Mouse (Mus musculus) spleen, adult 2 months (tissue): ENCODE results near the gene Gm17651. TPM values are rescaled to one million over a fixed set of nuclear protein-coding genes. Genes with fewer than 3 reads are reported as not detected.

ENCODE experiments used
- DNase-seq, 2 experiments: peaks; one replicate each; pipeline versions ENCODE4 v3.0.0 to v3.0.0-alpha.2; 2012 to 2021; ENCODE audit warnings: low spot score in 2 of 2, low read depth in 1 of 2
- H3K27ac ChIP-seq: fragments of 200-500 bp; 2 replicates; pipeline ENCODE4 v1.5.1; 2012; ENCODE audit warnings: low read length, inconsistent platforms; ENCODE audit not compliant: insufficient read depth
- H3K27me3 ChIP-seq: fragments of 200-500 bp; 2 replicates; pipeline ENCODE4 v1.6.1; 2012; ENCODE audit warnings: mild to moderate bottlenecking, moderate library complexity, low read length, inconsistent platforms; ENCODE audit not compliant: control insufficient read depth, insufficient read depth
- H3K36me3 ChIP-seq: fragments of 200-500 bp; 2 replicates; pipeline ENCODE4 v1.6.1; 2012; ENCODE audit warnings: mild to moderate bottlenecking, low read length, inconsistent platforms; ENCODE audit not compliant: control insufficient read depth, insufficient read depth
- H3K4me1 ChIP-seq: fragments of 200-500 bp; 2 replicates; pipeline ENCODE4 v1.6.1; 2011; ENCODE audit warnings: inconsistent platforms; ENCODE audit not compliant: control insufficient read depth, insufficient read depth, insufficient read length
- H3K4me3 ChIP-seq: fragments of 200-500 bp; 2 replicates; pipeline ENCODE4 v1.5.1; 2011; ENCODE audit warnings: mild to moderate bottlenecking, inconsistent platforms; ENCODE audit not compliant: insufficient read depth, insufficient read length; ENCODE audit errors: extremely low read depth
- CTCF ChIP-seq: fragments of 200-500 bp; IDR thresholded peaks from 2 replicates; pipeline ENCODE4 v1.5.1; 2011; ENCODE audit warnings: mild to moderate bottlenecking, inconsistent platforms; ENCODE audit not compliant: insufficient read depth, insufficient read length, insufficient replicate concordance; ENCODE audit errors: extremely low read depth
- POLR2A ChIP-seq: fragments of 200-500 bp; IDR thresholded peaks from 2 replicates; pipeline ENCODE4 v1.6.1; 2011; ENCODE audit warnings: low read depth, low read length, inconsistent platforms
- WGBS: fragments of 180-500 bp; shearing (Covaris S2); methylation state at CpG from one replicate; pipeline ENCODE4 v1.1.7; 2018; 5-methylcytosine and 5-hydroxymethylcytosine counted together
- polyA plus RNA-seq: library from polyadenylated mRNA; depleted of rRNA; stranded (reverse); fragments of >200 nt; gene quantifications from 2 replicates; pipeline ENCODE4 v1.2.3, GENCODE M21; 2012; rRNA removed

Gm17651 gene
- not detected in 2 replicates for polyA plus RNA-seq

- Histone ChIP-seq H3K36me3 (peaks cover 10% of the 10 kb centered on the region), H3K4me1 (no peaks in the 10 kb centered on the region), H3K4me3 (no peak within 1 kb of the TSS), H3K27me3 (no peaks in the 10 kb centered on the region), H3K27ac (no peak within 1 kb of the TSS)
- no peak for DNase-seq
- WGBS: 83% methylated on average over 7 of the region's 7 CpGs
- no peak for TF ChIP-seq CTCF
- no peak for TF ChIP-seq POLR2A
These were observed at the start of gene Gm17651 for GRCm38 (mm10) chr3:97674644-97675110. Gene Gm17651 (minus strand): TSS chr3:97674694.

DNA sequence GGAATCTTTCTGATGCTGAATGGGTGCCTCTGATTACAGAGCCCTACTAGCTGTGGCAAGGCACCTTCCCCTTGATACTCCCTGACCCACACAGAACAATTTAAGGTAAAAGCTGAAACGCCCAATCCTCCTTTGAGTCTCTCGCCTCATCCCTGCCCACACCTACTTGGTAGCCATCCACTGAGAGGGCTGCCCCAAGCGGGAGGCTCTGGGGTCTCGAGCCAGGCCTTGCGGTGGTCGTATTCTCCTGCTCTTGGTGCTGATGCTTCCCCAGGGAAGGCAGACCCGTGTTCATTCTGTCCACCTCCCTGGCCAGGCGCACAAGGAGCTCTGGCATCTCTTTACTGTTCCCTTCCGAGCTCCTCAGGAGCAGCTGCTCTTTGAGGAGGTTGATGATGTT, 44.6 kb upstream of the Gm17651 start:
- Histone ChIP-seq H3K36me3 (no peaks in the 10 kb centered on the region), H3K27ac (no peak overlapping the region), H3K4me1 (no peaks in the 10 kb centered on the region), H3K4me3 (no peak overlapping the region), H3K27me3 (no peaks in the 10 kb centered on the region)
- no peak for TF ChIP-seq CTCF
- no peak for TF ChIP-seq POLR2A
- 79% methylated on average over 9 of the region's 9 CpGs for WGBS
- no peak for DNase-seq

- Histone ChIP-seq H3K36me3 (no peaks in the 10 kb centered on the region), H3K27me3 (no peaks in the 10 kb centered on the region), H3K4me1 (no peaks in the 10 kb centered on the region), H3K4me3 (no peak overlapping the region), H3K27ac (no peak overlapping the region)
- no peak for TF ChIP-seq POLR2A
- no peak for TF ChIP-seq CTCF
- 79% methylated on average over 1 of the region's 1 CpGs for WGBS
- no peak for DNase-seq
These were observed 41.4 kb upstream of the Gm17651 start for GRCm38 (mm10) chr3:97715922-97716321.

- Histone ChIP-seq H3K27ac (no peak overlapping the region), H3K4me3 (no peak overlapping the region), H3K36me3 (no peaks in the 10 kb centered on the region), H3K27me3 (no peaks in the 10 kb centered on the region), H3K4me1 (no peaks in the 10 kb centered on the region)
- TF ChIP-seq POLR2A (no peak), CTCF (no peak)
- no peak for DNase-seq
- 43% methylated on average over 5 of the region's 5 CpGs for WGBS
These were observed 36.4 kb upstream of the Gm17651 start for GRCm38 (mm10) chr3:97710881-97711280.

GRCm38 (mm10) chr3:97710134-97710533, 35.6 kb upstream of the Gm17651 start:
- 77% methylated on average over 11 of the region's 11 CpGs for WGBS
- Histone ChIP-seq H3K4me3 (no peak overlapping the region), H3K27me3 (no peaks in the 10 kb centered on the region), H3K4me1 (no peaks in the 10 kb centered on the region), H3K27ac (no peak overlapping the region), H3K36me3 (no peaks in the 10 kb centered on the region)
- TF ChIP-seq POLR2A: no peak
- no peak for TF ChIP-seq CTCF
- DNase-seq: no peak

DNA sequence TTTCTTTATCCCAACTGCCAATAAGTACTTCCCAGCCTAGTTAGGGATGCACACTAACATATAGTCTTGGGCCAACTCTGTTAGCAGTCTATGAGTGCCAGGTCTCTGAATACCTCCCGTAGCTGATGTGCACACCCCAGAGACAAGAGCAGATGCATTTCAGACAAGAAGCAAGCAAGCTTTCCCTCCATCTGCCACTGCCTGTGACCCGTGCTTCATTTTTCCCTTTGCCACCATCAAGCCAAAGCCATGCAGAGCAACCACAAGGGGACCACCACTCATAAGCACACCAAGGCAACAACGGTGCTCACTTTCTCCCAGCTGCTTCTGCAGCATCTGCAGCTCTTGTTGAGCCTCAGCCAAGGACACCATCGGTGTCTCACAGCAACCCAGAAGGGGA, 32.1 kb upstream of the Gm17651 start:
- TF ChIP-seq CTCF (no peak), POLR2A (no peak)
- no peaks in the 10 kb centered on the region for H3K4me1 ChIP-seq
- WGBS: 85% methylated on average over 4 of the region's 4 CpGs
- no peaks in the 10 kb centered on the region for H3K27me3 ChIP-seq
- no peak for DNase-seq
- no peak overlapping the region for H3K27ac ChIP-seq
- H3K4me3 ChIP-seq: no peak overlapping the region
- no peaks in the 10 kb centered on the region for H3K36me3 ChIP-seq

DNA sequence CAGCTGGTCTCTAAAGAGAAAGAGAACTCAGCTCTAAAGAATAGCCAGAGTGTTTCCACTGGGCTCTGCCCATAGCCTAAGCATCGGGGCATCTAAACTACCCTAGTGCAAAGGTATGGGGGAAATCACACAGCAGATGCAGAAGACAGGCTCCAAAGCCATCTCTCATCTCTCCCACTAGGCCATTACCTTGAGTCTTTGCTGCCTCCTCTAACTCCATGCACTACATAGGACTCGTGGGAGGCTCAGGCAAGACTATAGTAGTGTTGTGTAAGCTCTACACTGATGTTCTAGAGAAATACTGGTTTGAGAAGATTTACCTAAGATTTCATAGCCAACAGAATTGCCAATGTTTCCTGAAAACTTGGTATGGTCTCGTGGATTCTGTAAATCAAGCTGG, 31.0 kb upstream of the Gm17651 start:
- no peak for DNase-seq
- no peaks in the 10 kb centered on the region for H3K36me3 ChIP-seq
- H3K4me3 ChIP-seq: no peak overlapping the region
- no peak for TF ChIP-seq CTCF
- no peak for TF ChIP-seq POLR2A
- no peaks in the 10 kb centered on the region for H3K4me1 ChIP-seq
- 75% methylated on average over 3 of the region's 3 CpGs for WGBS
- no peak overlapping the region for H3K27ac ChIP-seq
- no peaks in the 10 kb centered on the region for H3K27me3 ChIP-seq
